Mouse (Mus musculus) layer of hippocampus, adult 9-11 months (tissue): ENCODE measurements around the gene Bpifa2.
"Not testable (repeated sequence)": the region's sequence is repeated elsewhere in the genome, so short reads cannot be mapped to it uniquely, and the experiment has no call there.

ENCODE experiments used
- DNase-seq: peaks from one replicate; pipeline ENCODE4 v3.0.0; 2022

Gene Bpifa2

GRCm38 (mm10) chr2:154007965-154008364, at the start of gene Bpifa2:
Bpifa2 (plus strand) TSS chr2:154008265.
- DNase-seq: no peak

- DNase-seq: peak; percentile 24
Measured at GRCm38 (mm10) chr2:153962821-153963331, 45.2 kb upstream of the Bpifa2 start.

- DNase-seq: no peak
Measured at GRCm38 (mm10) chr2:153963334-153963733, 44.7 kb upstream of the Bpifa2 start.

GRCm38 (mm10) chr2:153970221-153970620, 37.8 kb upstream of the Bpifa2 start:
- peak; percentile 74 for DNase-seq

GRCm38 (mm10) chr2:153974582-153974981, 33.5 kb upstream of the Bpifa2 start, which contains the start of gene Bpifa6:
Bpifa6 (plus strand) TSS chr2:153974945.
- DNase-seq: no peak

- DNase-seq: peak; percentile 44
Measured at GRCm38 (mm10) chr2:153995770-153996169, 12.3 kb upstream of the Bpifa2 start.

GRCm38 (mm10) chr2:154000501-154000900, 7.6 kb upstream of the Bpifa2 start:
- DNase-seq: no peak

GRCm38 (mm10) chr2:154001056-154001455, 7.0 kb upstream of the Bpifa2 start:
- no peak for DNase-seq

- no peak for DNase-seq
Measured at GRCm38 (mm10) chr2:154004456-154004855, 3.6 kb upstream of the Bpifa2 start.

GRCm38 (mm10) chr2:154005094-154005493, 3.0 kb upstream of the Bpifa2 start:
- DNase-seq: no peak

GRCm38 (mm10) chr2:154005734-154006133, 2.3 kb upstream of the Bpifa2 start:
- DNase-seq: no peak

GRCm38 (mm10) chr2:154006331-154006730, 1.7 kb upstream of the Bpifa2 start:
- DNase-seq: no peak

GRCm38 (mm10) chr2:154007381-154007780, 684 bp upstream of the Bpifa2 start:
- no peak for DNase-seq

- no peak for DNase-seq
Measured at GRCm38 (mm10) chr2:154017990-154018389, 9.9 kb downstream of the Bpifa2 start.

GRCm38 (mm10) chr2:154024676-154025075, 16.6 kb downstream of the Bpifa2 start:
- DNase-seq: not testable (repeated sequence)

GRCm38 (mm10) chr2:154038932-154039331, 30.9 kb downstream of the Bpifa2 start:
- no peak for DNase-seq

GRCm38 (mm10) chr2:154044743-154045142, 36.7 kb downstream of the Bpifa2 start:
- DNase-seq: no peak

GRCm38 (mm10) chr2:154058690-154059089, 50.6 kb downstream of the Bpifa2 start:
- DNase-seq: no peak
